Mouse (Mus musculus) bone marrow, adult 2 months (tissue): ENCODE measurements around the gene Arhgap23.

Source experiments
- CTCF ChIP-seq: fragments of 200-500 bp; IDR thresholded peaks from 2 replicates; pipeline ENCODE4 v1.5.1; 2011; ENCODE audit warnings: low read length, control low read depth; ENCODE audit not compliant: control insufficient read depth, insufficient read depth
- POLR2A ChIP-seq: fragments of 200-500 bp; IDR thresholded peaks from 2 replicates; pipeline ENCODE4 v1.6.1; 2011; ENCODE audit warnings: low read depth, mild to moderate bottlenecking, control low read depth, low read length, borderline replicate concordance; ENCODE audit not compliant: control insufficient read depth

DNA sequence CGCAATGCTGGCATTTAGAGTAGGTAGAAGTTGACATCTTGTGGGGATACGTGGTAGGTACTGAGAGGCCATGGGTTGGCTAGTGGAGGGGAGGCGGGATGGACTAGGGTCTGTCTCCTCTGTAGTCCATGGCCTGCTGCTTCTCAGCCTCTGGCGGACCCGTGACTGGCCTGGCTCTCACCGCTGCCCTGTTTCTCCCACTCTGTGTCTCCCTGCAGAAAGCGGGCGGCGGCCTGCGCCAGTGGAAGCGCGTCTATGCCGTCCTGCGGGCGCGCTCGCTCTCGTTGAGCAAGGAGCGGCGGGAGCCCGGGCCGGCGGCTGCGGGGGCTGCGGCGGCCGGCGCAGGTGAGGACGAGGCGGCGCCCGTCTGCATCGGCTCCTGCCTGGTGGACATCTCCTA lies 47.8 kb downstream of the Arhgap23 start:
- TF ChIP-seq CTCF (no peak), POLR2A (no peak)
